Mouse (Mus musculus) bone marrow macrophage, adult 2 months (primary cell): Measurements from ENCODE around the gene Fdxr.

Source experiments
- CTCF ChIP-seq: IDR thresholded peaks from 2 replicates; pipeline ENCODE4 v1.5.1; 2012; ENCODE audit warnings: low read depth, mild to moderate bottlenecking, low read length, moderate library complexity
- POLR2A ChIP-seq: IDR thresholded peaks from 2 replicates; pipeline ENCODE4 v1.6.1; 2012; ENCODE audit warnings: mild to moderate bottlenecking, low read depth, low read length, borderline replicate concordance

- TF ChIP-seq POLR2A (no peak), CTCF (no peak)
These were observed 25.6 kb downstream of the Fdxr start for GRCm38 (mm10) chr11:115251258-115251657.
